Mouse (Mus musculus) cortical plate, adult 2 months (tissue): ENCODE measurements around the gene Vamp8.

ENCODE experiments used
- CTCF ChIP-seq: fragments of 200-500 bp; IDR thresholded peaks from 2 replicates; pipeline ENCODE4 v1.5.1; 2011; ENCODE audit warnings: mild to moderate bottlenecking, control low read depth, low read length; ENCODE audit not compliant: insufficient read depth; ENCODE audit errors: extremely low read depth
- POLR2A ChIP-seq: fragments of 200-500 bp; IDR thresholded peaks from 2 replicates; pipeline ENCODE4 v1.6.1; 2011; ENCODE audit warnings: mild to moderate bottlenecking, low read length, control low read depth; ENCODE audit not compliant: insufficient read depth; ENCODE audit errors: extremely low read depth

GRCm38 (mm10) chr6:72374820-72375563 lies 15.5 kb downstream of the Vamp8 start:
- no peak for TF ChIP-seq CTCF
- TF ChIP-seq POLR2A: no peak
